Mouse (Mus musculus): Measurements from ENCODE around the gene Hamp.

DNA sequence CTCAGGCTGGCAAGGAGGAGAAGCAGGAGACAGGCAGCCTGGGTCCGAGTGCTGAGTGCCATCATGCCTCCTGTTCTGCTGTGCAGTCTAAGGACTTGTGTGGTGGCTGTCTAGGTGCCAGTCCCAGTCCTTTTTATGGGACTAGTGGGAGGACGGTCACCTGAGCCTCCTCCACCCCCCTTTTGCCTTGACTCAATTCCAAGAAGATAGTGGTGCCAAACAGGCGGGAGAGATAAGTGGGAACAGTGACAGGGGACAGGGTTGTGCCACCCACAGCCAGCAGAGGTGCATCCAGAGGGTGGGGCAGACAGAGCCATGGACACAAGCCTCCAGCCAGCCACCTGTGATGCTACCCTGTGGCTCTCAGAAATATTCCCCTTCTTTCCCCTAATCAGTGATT, 19.8 kb downstream of the Hamp start:
- no peak for TF ChIP-seq CTCF (IDR thresholded peaks at IDR 0.05; ENCODE audit: extremely low read depth, insufficient read depth, insufficient read length, insufficient replicate concordance)
- no peak for TF ChIP-seq POLR2A (IDR thresholded peaks at IDR 0.05; ENCODE audit: low read depth, low read length)

Data from spleen, adult 2 months (tissue).